Mouse (Mus musculus) layer of hippocampus, adult 2 months (tissue): ENCODE measurements at regions not wholly inside any gene's neighbourhood (a gene's known extent, or its start where the extent isn't known, plus 50 kb on each side); places are given as distances from the start of the nearest gene placed in this dataset.
"Not testable (repeated sequence)": the region's sequence is repeated elsewhere in the genome, so short reads cannot be mapped to it uniquely, and the experiment has no call there.

Experiments used
- DNase-seq, 2 experiments: peaks; one replicate each; pipeline ENCODE4 v3.0.0; 2022; ENCODE audit warnings: low spot score in 2 of 2
- H3K27ac ChIP-seq: fragments of 200-600 bp; 2 replicates; pipeline ENCODE4 v1.8.1; 2022
- H3K4me3 ChIP-seq: fragments of 200-600 bp; 2 replicates; pipeline ENCODE4 v1.8.1; 2022; ENCODE audit warnings: mild to moderate bottlenecking
- CTCF ChIP-seq: fragments of 200-600 bp; conservative IDR thresholded peaks from 2 replicates; pipeline ENCODE4 v1.8.1; 2022; ENCODE audit warnings: antibody characterized with exemption, mild to moderate bottlenecking, moderate library complexity

DNA sequence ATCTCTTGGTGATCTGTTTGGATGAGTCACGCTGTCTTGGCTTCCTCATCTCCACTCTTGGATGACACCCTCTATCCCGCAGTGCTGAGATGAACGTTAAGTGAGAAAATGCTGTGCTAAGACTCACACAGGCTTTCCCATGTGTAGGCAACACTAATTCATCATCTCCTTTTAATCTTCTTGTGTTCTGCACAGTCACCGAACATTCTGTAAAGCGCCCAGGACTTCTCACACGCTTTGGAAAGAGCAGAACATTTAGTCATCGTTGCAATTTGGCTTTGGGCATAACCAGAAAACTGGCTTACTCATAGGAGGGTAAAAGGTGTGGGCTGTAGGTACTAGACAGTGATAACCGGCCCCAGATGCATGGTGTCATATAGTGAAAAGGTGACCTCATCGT is 94.9 kb downstream of the Plppr4 start:
- no peak for TF ChIP-seq CTCF
- no peak overlapping the region for H3K4me3 ChIP-seq
- H3K27ac ChIP-seq = no peak overlapping the region
- DNase-seq = peak in 1 of 2 experiments; percentile 39

DNA sequence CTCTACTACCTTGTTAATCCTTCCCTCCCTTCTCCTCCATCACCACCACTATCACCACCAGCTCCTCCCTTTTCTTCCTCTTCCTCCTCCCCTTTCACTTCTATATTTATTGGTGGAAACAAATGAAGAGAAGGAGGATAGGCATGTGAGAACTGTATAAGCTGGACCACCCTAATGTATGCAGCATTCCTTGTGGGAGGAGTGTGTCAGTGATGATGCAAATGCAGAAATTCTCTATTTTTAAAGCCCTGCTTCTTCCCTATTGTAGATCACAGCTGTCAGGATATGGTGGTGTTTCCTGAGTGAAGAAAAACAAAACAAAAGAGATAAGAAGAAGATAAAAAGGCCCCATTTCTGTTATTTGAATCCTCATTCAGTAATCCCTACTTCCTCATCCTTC is 112.8 kb downstream of the Plppr4 start:
- TF ChIP-seq CTCF = no peak
- Histone ChIP-seq H3K4me3 (no peak overlapping the region), H3K27ac (peak overlapping the region; percentile 46)
- DNase-seq = no peak

DNA sequence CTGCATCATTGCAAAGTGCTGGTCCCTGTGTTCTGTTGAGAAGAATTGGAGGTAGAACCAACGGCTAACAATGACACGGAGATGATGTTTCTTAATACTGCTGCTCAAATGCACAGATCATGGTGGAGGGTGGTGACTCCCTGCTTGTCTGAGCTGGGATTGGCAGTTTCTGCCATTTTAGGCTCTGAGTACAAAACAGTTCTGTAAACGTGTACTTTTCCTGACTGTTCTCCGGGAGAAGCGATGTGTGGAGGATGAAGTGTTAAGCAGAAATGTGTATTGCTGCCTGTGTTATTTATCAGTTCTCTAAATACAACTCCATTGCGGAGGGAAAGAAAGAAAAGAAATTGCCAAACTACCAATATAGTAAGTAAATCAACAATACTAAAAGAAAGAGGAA is 118.9 kb downstream of the Plppr4 start:
- H3K4me3 ChIP-seq = no peak overlapping the region
- TF ChIP-seq CTCF = no peak
- H3K27ac ChIP-seq = peak overlapping the region; percentile 74
- no peak for DNase-seq

DNA sequence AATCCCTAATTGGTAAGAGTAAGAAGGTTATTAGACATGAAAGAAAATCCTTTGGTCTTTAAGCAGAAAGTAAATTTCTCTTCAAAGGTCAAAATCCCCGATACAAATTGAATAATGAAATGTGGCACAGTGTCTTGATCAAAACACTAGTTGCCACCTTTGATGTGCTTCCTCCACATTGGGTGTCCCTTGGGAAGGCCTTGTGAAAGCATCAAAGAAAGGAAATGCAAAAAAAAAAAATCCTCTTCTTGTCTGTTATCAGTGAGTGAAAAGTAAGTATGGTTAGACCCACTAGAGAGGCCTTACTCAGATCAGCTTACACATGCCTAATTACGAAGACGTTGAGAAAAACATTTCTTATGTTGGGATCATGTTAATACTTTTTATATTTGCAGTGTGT is 134.1 kb downstream of the Plppr4 start:
- no peak overlapping the region for H3K27ac ChIP-seq
- no peak overlapping the region for H3K4me3 ChIP-seq
- no peak for TF ChIP-seq CTCF
- DNase-seq = no peak

DNA sequence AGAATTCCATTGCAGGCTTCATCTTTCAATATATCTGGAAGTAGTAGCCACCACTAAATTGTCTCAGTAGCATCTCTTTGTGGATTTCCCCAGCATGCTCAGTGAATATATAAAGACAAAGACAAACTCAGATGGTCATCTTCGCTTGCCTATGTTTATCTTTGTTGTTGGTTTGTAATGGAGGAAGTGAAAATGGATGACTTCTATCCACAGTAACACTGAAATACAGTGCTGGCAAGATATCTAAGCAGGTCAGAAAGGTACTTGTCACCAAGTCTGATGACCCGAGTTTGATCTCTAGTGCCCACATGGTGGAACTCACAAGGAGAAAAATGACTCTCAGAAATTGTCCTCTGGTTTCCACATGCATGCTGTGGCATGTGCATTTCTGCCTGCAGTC is 135.6 kb downstream of the Plppr4 start:
- H3K27ac ChIP-seq = peak overlapping the region; percentile 23; the same call in 1 of the 2 replicates
- H3K4me3 ChIP-seq = no peak overlapping the region
- no peak for DNase-seq
- no peak for TF ChIP-seq CTCF

DNA sequence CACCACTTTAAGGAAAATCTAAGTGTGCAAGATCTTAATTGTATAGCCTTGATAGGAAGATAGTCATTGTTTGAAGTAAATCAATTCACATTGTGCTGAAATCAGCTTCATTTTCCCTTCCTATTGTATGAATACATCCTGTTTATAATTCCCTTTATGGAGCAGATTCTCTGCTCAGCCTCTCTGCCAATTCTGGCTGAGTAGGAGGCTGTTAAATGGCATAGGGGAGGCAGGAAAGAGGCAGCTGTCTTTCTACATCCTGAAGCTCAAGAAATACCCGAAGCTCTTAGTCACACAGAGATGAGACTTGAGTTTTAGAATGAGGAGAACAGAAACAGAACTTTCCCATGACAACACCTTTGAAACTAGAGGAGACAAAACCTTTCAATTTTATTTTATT is 142.7 kb downstream of the Plppr4 start:
- H3K4me3 ChIP-seq = no peak overlapping the region
- no peak for TF ChIP-seq CTCF
- peak overlapping the region; percentile 88 for H3K27ac ChIP-seq
- peak; percentile 21 to 70 for DNase-seq

DNA sequence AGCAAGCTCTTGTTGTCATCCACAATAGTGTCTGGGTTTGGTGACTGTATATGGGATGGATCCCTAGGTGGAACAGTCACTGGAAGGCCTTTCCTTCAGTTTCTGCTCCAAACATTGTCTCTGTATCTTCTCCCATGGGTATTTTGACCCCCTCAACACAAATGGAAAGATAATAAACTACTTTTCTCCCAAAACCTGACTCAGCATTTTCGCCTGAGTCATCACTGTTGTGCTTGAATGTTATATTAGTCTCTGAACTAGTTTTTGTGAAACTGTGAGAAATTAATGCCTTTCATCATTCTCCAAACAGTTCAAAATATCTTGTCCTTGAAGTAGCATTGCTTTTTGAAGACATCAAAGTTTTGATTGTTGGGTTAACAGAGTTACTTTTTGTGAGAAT is 168.8 kb downstream of the Plppr4 start:
- Histone ChIP-seq H3K4me3 (no peak overlapping the region), H3K27ac (no peak overlapping the region)
- DNase-seq = no peak
- TF ChIP-seq CTCF = no peak

DNA sequence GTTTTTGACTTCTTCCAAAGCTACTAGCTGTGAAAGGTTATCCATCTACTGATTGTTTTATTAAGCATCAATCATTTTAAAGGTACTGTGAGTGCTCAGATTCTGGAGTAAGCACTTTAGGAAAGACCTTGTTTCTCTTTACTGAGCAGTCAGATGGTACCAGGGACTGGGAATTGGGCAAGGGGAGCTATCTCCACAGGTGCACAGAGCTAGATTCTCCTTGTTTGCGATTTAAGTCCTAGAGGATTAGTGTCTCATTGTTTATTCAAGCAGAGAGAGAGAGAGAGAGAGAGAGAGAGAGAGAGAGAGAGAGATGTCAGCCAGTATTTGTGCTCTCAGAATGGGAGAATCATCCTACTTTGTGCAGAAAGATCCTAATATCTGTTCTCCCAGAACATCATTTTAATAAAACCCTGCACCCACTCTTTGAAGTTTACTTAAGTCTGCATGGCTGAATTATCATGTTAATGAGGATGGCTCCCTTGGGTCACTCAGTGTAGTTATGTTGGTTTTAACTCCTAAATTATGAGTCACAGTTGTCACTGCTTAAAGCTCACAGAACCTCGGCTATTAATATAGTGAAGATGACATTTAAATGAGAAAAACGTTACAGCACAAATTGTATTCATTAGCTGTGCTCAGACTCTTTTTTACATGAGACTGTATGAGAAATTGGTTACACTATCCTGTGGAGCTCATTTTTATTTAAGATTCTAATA is 171.7 kb downstream of the Plppr4 start:
- peak overlapping the region; percentile 59 for H3K27ac ChIP-seq
- TF ChIP-seq CTCF = no peak
- no peak for DNase-seq

DNA sequence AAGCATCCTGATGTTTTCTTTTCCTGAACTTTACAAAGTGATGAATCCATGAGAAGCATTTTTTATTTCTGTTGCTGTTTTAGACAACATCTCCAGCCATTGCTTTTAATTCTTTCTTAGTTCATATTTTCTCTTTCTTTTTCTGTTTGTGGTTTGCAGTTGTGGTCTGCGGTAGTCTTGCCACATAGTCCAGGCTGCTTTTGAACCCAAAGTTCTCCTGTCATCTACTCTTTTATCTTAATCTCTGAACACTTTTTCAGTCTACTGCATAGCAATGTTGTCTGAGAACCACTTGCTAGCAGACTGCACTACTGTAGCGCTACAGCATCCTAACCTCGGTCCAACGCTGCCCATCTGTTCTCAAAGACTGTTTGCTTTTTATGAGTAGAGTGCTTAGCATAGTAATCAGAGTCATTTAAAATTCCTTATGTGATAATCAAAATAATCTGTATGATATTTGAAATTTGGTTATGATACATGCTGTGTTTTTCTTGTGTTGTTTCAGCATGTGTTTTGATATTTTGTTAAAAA is 177.0 kb downstream of the Plppr4 start:
- DNase-seq = peak; percentile 32 to 55
- peak overlapping the region; percentile 72 for H3K27ac ChIP-seq
- H3K4me3 ChIP-seq = no peak overlapping the region
- no peak for TF ChIP-seq CTCF

More for the DNA sequence above, 171.7 kb downstream of the Plppr4 start:
- H3K4me3 ChIP-seq = no peak overlapping the region

DNA sequence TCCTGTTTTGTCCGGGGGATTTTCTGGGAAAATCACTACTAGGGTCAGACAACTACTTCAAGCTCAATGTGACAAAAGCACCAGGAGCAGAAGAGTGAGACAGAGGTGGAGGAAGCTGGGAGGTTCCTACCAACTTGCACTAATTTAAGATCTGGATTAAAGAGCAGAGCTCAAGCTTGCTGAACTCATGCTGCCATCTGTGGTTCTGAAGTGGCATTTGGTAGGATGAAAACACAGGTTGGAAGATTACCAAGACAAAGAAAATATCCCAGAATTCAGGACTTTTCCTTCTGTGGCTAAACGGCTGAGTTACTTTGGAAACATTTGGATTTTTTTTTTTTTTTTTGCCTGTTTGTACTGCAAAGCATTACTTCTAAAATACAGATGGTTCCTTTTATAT is 190.9 kb downstream of the Plppr4 start:
- peak; percentile 64 to 65 for DNase-seq
- TF ChIP-seq CTCF = no peak
- Histone ChIP-seq H3K27ac (peak overlapping the region; percentile 73), H3K4me3 (no peak overlapping the region)

DNA sequence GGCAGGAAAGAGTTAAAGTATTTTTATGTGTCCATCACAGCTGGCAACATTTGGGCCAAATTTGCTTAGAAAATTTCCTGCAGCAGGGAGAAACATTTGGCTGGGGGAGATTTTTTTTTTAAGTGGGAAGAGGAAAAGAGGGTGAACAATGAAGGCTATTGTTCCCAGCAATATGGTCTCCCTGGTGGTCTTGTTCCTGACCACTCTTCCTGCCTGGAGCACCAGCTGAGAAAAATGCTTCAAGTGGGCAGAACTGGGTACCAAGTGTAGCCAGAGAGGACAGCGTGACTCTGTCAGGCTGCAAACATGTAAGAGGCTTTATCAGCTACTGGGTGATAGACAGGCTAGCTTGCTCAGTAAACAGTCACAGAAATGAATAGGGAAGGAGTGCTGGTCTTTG is 194.3 kb upstream of the Palmd start:
- Histone ChIP-seq H3K4me3 (no peak overlapping the region), H3K27ac (peak overlapping the region; percentile 75)
- no peak for DNase-seq
- TF ChIP-seq CTCF = no peak

DNA sequence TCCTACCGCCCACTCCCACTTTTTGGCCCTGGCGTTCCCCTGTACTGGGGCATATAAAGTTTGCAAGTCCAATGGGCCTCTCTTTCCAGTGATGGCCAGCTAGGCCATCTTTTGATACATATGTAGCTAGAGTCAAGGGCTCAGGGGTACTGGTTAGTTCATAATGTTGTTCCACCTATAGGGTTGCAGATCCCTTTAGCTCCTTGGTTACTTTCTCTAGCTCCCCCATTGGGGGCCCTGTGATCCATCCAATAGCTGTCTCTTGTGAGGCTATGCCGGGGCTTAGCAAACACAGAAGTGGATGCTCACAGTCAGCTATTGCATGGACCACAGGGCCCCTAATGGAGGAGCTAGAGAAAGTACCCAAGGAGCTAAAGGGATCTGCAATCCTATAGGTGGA is 191.9 kb upstream of the Palmd start:
- H3K4me3 ChIP-seq, DNase-seq, H3K27ac ChIP-seq: not testable (repeated sequence)

DNA sequence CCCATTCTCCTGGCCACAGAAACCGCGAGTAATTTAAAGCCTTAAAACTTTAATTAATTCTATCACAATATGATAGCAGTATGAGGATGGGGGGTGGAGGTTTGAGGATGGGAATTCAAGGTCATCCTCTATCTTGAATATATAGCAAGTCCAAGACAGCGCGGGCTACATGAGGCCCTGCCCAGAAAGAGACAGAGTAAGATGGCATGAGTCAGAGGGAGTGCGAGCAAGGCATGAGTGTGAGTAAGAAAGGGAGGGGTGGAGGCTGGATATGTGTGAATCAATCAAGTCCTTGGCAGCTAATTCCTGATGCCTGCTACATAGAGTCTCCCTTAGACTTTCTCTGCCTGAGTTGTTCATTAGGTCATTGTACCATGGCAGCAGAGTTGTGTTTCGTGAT is 186.5 kb upstream of the Palmd start:
- TF ChIP-seq CTCF = no peak
- peak overlapping the region; percentile 25; the same call in 1 of the 2 replicates for H3K27ac ChIP-seq
- DNase-seq = peak in 1 of 2 experiments; percentile 9
- H3K4me3 ChIP-seq = no peak overlapping the region

DNA sequence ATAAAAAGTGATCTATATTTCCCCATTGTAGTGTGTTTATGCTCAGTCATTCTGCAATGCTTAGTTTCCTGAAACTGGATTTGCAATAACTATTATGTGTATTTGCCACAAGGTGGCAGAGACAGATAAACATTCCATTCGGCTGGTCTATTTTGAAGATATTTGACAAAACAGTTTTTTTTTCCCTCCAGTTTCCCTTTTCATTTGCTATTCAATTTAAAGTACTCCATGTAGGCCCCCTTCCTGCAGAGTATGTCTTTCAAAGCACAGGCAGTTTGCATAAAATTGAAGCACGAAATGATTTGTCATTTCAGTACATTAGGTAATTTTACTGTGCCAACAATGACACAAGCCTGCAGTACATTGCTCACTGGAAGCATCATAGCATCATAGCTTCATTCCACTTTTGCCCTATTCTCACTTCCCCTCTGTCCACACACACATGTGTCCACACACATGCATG is 184.3 kb upstream of the Palmd start:
- peak overlapping the region; percentile 85 for H3K27ac ChIP-seq
- no peak overlapping the region for H3K4me3 ChIP-seq
- peak; percentile 81 for TF ChIP-seq CTCF
- peak in 1 of 2 experiments; percentile 47 for DNase-seq
